Mouse (Mus musculus) frontal cortex, postnatal 14 days (tissue): ENCODE results near the gene Fgd4.
"Not testable (repeated sequence)": the region's sequence is repeated elsewhere in the genome, so short reads cannot be mapped to it uniquely, and the experiment has no call there.

Experiments
- DNase-seq, 2 experiments: peaks; one replicate each; pipeline ENCODE4 v3.0.0; 2022; ENCODE audit warnings: low spot score in 2 of 2

Fgd4 gene

DNA sequence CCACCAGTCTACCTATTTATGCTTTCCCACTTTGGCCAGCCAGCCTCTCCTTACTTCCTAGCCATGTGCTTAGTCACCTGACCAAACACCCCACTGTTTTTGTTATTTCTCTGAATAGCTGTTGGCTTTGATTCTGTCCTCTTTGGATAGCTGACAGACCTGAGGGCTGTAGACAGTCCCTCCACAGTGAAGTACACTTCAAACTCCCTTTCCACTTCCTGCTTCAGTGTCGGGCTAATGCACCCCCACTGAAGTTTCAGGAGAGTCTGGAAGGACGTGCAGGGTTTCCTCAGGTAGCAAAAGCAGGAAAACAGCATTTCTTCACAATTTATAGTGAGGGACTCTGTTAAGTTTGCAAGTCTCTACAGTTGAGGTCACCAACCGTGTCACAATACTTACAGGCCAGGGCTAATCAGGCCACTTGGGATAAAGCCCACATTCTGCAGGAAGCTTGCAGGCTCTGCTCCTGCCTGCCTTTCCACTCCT, 57.4 kb downstream of the Fgd4 start:
- no peak for DNase-seq

DNA sequence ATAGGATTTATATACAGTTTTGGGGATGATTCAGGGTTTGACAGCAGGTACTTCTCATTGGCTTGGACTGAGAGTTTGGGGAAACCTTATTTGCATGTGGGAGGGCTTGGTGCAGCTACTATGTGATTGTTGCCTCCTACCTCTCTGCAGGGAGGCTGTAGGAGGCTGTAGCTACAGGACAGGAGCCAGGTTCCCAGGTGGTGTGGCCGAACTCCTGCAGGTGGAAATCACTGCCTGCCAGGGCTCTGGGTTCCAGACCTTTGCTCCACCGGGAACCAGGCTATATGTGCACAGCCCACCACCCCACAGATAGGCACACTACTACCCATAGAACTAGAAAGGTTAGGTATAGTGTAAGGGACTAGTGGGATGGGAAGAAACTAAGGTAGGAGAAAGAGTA, 61.0 kb downstream of the Fgd4 start:
- DNase-seq: not testable (repeated sequence)

DNA sequence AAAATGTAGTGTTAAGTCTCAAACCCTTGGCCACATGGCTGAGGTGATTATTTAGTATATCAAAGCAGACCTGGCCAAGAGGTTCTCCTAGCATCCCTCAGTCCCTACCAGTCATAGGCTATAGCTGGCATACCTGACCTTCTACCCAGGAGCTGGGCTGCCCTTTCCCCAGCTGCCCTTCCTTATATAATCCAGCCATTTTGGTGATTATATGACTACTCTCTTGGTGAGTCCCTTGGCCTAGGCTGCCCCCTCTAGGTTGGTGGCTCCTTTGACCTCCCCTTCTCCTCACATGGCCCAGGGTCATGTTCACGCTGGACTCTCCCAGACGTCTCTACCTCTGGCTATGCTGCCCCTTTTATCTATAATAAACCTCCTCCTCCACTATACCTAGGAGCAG, 65.1 kb downstream of the Fgd4 start:
- DNase-seq: no peak

DNA sequence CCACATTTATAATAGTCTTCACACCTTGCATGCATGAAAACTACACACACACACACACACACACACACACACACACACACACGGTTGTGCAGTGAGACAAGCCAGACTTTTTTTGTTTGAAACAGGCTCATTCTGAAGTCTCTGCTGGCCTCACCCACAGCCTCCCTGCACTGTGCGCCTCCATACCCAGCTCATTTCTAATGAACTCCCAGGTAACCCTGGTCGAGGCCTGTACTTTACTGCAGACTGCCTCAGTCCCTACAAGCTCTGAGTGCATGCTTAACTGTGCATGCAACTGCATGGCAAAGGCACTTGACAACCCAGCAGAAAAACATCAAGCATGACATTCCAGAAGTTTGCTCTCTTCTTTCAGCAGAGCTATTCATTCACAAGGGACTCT, 72.3 kb downstream of the Fgd4 start:
- DNase-seq: no peak

DNA sequence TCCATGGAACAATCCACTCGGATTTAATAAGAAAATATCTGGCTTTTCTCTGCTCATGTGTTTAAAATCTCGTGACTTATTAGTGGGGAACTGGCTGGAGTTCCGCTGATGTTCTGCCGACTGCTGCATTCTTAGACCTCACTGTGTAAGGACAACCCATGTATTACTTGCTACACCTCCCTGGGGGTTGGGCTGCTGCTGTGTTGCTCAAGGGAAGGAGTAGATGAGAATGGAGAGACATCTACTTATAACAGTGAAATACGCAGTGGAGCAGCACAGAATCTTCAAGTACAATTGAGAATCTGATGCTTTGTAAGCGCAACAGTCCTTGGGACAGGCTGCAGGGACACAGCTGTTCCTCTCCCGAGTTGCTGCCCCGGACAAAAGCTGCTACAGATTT, 73.1 kb downstream of the Fgd4 start:
- peak in 1 of 2 experiments; percentile 33 for DNase-seq

DNA sequence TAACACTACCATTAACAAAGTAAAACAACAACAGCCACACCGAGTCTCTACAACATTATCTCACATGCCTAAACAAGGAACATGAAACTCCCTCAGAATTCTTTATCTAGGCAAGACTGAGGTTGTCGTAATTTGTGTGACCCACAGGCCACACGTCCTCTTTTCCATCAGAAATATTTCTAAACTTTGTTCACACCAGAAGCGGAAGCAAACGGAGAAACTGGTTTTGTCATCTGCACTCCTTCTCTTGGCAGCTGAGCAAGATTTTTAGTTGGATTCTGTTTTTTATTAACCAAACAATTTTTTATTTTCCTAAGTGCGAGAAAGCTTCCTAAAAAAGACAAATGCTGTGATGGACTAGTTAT, 73.6 kb downstream of the Fgd4 start:
- no peak for DNase-seq

DNA sequence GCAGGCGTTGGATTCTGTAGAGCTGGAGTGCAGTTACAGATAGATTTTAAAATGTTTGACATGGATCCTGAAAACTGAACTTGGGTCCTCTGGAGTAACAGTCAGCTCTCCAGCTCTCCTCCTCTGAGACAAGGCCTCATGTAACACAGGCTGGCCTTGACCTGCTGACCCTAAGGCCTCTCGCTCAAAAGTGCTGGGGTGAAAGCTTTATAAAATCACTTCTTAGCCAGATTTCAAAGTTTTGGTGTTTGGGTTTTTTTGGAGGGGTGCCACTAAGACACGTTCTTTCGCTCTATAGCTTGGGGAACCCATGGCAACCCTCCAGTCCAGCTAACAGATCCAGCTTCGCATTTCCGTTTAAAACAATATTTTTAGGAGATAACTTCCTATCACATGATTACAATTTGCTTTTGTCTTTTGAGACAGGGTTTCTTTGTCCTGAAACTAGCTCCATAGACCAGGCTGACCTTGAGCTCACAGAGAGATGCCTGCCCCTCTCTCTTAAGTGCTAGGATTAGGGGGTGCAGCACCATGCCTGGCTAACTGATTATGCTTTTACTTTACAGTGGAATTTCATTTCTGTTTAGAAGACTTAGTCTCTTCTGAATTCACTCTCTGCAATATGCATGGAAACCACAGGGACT, 74.1 kb downstream of the Fgd4 start:
- DNase-seq: no peak

DNA sequence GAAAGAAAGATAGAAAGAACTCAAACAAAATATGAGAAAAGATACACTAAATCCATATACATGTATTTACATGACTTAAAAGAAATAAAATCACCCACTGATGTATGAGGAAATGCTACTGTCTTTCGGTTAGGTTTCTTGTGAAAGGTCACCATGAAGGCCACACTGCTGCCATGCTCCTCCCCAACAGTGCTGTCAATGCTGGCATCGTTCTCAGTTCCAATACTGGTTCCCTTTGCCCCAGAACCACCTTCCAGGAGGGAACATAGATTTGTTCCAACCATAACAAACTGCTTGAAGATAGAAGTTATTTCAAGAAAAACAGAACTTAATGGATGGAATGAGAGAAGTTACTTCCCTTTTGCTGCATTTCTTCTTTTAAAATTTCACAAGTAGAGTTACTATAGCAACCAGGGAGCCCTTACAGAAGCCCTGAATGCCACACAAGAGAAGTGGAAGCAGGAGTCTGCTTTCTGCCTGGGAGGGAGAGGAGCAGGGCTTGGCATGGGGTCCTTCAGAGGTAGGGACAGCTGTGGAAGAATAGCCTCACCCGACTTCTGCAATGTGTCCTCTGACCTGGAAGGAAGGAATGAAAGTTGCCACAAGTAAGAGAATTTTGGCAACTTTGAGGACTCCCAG, 75.0 kb downstream of the Fgd4 start:
- DNase-seq: no peak

DNA sequence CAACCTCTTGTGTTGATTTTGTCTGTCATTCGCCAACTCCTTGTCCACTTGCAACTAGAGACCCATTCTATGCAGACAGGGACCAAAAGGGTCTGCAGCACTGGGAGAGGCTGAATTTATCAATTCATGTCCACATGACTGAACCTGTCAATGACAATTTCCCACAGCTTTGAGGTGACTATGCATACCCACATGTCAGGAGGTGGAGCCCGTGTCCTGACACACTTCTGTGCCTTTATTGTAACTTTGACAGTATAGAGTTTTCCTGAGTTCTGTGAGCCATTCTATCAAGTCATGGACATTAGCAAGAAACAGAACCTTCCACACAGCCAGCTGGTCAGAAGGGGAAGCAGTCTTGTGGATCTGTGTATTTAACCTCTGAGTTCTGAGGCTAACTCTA, 76.7 kb downstream of the Fgd4 start:
- no peak for DNase-seq

DNA sequence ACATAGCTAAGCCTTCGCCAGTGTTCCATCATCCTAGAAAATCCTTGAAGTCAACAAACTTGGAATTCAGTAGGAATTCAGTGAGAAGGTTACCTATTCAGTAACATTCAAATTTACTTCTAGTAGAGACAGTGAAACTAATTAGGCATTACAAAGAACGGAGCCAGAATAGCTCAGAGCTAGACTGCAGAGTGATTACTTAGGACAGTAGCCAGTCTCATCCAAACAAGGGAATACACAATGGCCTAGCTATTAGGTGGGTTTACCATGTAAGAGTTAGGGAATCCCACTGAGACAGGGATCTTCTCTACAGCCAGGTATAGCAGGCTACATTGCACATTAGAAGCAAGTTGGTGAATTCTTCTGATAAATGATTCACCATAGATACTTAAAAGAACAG, 77.5 kb downstream of the Fgd4 start:
- DNase-seq: not testable (repeated sequence)

DNA sequence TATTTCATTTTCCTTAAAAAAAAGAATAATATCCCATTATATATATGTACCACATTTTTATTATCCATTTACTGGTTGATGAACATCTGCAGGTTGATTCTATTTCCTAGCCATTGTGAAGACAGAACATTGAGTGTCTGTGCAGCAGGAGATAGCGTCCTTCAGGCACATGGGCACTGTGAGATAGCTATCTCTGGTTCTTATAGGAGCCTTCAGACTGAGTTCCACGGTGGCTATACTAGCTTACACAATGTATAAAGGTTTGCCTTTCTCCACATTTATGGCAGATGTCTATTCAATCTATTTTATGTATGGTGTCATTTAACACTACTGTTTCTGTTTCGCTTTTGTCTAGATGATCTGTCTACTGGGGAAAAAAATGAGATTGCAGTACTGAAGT, 98.9 kb downstream of the Fgd4 start:
- no peak for DNase-seq

DNA sequence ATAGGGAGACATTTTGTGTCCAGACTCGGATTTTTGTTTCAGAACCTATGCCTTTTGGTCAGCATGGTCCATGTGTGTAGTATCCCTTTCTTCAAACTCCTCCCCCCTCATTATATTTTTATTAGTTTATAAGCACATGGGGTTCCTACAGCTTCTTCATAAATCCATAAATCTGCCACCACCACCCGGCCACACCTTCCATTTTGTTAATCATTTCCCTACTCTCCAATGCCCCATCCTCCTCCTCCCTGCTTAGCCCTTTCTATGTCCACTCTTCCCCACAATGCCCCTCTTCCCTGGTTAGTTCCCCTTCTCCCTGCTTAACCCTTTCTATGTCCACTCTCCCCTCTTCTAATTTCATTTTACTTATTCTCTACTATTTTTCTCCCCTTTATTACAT, 99.4 kb downstream of the Fgd4 start:
- DNase-seq: no peak

DNA sequence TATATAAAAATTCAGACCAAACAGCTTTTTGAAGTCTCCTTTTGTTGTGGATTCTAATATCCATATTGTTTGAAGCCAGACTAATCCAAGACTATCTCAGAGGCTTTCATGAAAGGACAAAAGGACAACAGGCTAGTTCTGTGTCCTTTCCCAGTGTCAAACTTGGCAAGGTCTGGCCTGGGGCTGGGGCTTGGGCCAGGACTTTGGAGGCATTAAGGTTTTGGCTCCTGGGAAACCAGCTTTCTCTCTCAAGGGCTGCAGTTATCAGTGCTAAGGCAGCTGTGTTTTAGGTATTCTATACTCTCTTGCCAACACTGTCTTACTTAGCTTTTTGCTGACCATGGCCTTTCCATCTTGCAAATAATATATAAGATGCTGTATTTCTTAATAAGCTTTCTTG, 101.6 kb downstream of the Fgd4 start:
- DNase-seq: no peak

DNA sequence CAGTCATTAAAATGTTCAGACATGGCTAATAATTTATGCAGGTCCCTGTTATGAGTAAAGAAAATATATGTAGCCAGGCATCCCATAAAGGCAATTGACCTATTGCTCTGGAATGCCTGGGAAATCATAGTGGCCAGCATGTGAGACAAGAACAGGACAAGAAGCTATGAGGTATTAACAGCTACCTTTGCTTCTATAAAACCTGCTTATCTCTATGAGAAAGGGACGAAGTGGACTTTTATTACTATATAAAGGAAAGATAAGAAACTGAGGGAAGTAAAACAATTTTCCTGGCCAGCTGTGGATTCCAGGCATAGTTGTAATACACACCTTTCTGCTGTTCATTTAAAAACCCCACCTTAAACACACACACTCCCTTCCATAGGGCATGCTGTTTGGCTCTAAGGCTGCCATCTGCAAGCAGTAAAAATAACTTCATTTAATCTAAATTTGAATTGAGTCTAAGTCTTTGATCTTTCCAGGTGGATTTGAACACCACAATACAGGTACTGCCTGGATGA, 114.8 kb downstream of the Fgd4 start:
- DNase-seq: no peak

DNA sequence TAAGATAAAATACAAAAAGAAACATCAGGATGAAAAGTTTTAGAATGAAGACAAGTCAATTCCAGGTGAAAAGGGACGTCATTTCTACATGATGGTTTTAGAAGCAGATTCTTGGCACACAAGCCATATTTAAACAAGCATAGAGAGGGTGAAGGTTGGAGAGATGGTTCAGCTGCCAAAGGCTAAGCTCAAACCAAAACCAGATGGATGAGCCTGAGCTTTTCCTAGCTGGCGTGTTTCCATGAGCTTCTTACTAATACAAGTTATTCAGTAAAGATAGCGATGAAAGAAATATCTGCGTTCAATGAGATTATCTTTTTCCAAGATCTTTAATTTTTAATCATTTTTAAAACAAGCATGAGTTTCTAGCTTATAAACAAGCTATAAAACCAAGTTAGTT, 115.7 kb downstream of the Fgd4 start:
- DNase-seq: no peak

DNA sequence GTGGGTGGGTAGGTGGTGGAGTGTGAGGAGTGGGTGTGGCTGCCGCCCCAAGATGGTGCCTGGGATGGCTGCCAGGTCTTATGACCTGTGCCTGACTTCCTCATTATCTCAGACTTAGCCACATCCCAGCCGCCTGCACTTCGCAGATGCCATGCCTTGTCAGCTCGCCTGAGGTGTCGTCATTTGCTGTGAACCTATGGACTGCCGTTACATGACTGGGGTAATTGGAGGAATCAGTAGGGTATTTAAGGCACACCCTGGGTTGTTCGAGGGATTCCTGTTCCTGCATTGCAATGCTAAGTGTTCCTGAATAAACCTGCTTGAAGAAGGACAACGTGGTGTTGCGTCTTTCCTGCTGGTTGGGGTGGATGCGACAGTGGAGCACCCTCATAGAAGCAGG, 126.9 kb downstream of the Fgd4 start:
- DNase-seq: not testable (repeated sequence)

DNA sequence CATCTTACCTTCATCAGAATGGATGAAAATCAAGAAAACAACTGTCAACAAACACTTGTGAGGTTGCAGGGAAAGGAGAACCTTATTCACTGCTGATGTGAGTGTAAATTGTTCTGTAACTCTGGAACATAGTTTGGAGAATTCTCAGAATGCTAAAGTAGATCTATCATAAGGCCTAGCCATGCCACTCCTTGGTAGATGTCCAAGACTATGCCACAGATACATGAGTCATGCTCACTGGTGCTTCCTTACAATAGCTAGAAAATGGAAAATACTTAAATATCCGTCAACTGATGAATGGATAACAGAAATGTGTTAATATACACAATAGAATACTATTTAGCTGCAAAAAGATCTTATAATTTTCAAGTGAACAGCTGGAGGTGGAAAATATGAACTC, 150.3 kb downstream of the Fgd4 start:
- no peak for DNase-seq

DNA sequence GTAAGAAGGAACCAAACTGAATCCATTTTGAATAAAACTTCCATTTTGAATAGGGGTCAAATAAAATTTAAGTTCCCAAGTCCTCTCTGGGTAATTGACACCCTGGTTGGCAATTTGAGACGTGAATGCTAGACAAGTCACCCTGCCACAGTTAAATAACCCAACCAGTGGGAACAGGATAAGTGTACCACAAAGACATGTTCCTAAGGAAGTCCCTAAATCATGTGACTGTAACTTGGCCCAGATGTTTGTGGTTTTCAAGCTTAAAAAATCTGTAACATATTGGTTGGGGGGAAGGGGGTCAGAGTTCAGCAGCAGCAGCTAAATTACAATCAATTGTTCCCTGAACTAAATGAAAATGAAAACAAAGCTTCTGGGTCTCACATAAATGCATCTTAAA, 161.9 kb downstream of the Fgd4 start:
- DNase-seq: no peak

DNA sequence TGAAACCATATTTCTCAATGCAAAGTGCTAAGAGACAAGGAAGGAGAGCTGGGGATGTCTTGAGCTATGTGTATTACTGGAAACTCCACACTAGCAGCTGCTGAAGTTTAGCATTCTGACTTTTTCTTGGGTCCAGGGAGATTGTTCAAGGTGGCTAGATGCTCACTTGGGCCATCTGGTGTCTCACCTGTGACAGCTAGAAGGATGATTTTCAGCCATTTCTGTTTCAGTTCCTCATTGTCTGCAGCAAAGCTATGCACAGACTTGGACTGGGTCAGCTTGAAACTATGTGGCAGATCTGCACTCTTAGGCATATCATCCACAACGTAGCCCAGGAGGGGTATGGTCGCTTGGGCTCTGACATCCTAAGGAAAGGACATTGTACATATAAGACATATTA, 177.9 kb downstream of the Fgd4 start:
- DNase-seq: no peak

DNA sequence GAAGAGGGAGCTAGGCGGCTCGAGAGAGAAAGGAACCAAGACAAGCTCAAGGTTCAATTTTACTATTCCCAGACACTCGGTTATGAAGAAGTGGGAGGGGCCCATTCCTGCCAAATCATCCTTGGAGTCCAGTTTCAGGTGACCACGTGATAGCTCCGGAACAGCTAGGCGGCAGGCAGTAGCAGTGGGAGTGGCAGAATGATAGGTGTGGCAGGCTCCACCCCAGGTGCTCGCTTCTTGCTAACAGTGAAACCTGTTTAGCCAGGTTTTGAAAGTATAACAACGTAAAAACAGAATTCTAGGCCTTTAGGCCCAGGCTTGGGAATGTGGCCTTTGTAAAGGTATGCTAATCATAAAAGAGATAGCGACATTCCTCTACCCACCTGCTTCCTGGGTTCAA, 233.1 kb downstream of the Fgd4 start:
- not testable (repeated sequence) for DNase-seq
